Mouse (Mus musculus) c-Kit-positive CD71-positive TER-119-positive erythroid progenitor cells, embryonic 14.5 days (primary cell): ENCODE data around the gene Foxo3.
A peak's percentile ranks its signal among the peaks of the same experiment; 100 is the strongest.

Experiments used
- DNase-seq: peaks from one replicate; pipeline ENCODE4 v3.0.0-alpha.2; 2013; ENCODE audit warnings: low spot score

Gene Foxo3

GRCm38 (mm10) chr10:42276507-42277345 is at the start of gene Foxo3:
Gene Foxo3 (minus strand): TSS chr10:42276755.
- DNase-seq = peak; percentile 86

GRCm38 (mm10) chr10:42325305-42325704 is 48.8 kb upstream of the Foxo3 start:
- no peak for DNase-seq

- no peak for DNase-seq
These were observed 47.4 kb upstream of the Foxo3 start for GRCm38 (mm10) chr10:42323978-42324377.

GRCm38 (mm10) chr10:42313222-42313786 is 36.7 kb upstream of the Foxo3 start:
- DNase-seq = no peak

- DNase-seq = no peak
These were observed 36.0 kb upstream of the Foxo3 start for GRCm38 (mm10) chr10:42312557-42312956.

GRCm38 (mm10) chr10:42308687-42308987 is 32.1 kb upstream of the Foxo3 start:
- DNase-seq = no peak

GRCm38 (mm10) chr10:42307980-42308686 is 31.6 kb upstream of the Foxo3 start:
- DNase-seq = no peak

GRCm38 (mm10) chr10:42306422-42306821 is 29.9 kb upstream of the Foxo3 start:
- no peak for DNase-seq

- DNase-seq = no peak
These were observed 24.2 kb upstream of the Foxo3 start for GRCm38 (mm10) chr10:42300805-42301204.

- no peak for DNase-seq
These were observed 23.4 kb upstream of the Foxo3 start for GRCm38 (mm10) chr10:42299967-42300366.

- DNase-seq = no peak
These were observed 22.9 kb upstream of the Foxo3 start for GRCm38 (mm10) chr10:42299426-42299825.

- no peak for DNase-seq
These were observed 21.4 kb upstream of the Foxo3 start for GRCm38 (mm10) chr10:42297954-42298353.

- DNase-seq = no peak
These were observed 20.6 kb upstream of the Foxo3 start for GRCm38 (mm10) chr10:42297109-42297508.

- DNase-seq = no peak
These were observed 20.0 kb upstream of the Foxo3 start for GRCm38 (mm10) chr10:42296559-42296958.

GRCm38 (mm10) chr10:42295028-42295427 is 18.5 kb upstream of the Foxo3 start:
- DNase-seq = no peak

- no peak for DNase-seq
These were observed 17.8 kb upstream of the Foxo3 start for GRCm38 (mm10) chr10:42294392-42294791.

GRCm38 (mm10) chr10:42293877-42294276 is 17.3 kb upstream of the Foxo3 start:
- no peak for DNase-seq

- DNase-seq = no peak
These were observed 14.8 kb upstream of the Foxo3 start for GRCm38 (mm10) chr10:42291360-42291759.

- DNase-seq = no peak
These were observed 11.1 kb upstream of the Foxo3 start for GRCm38 (mm10) chr10:42287666-42288065.

GRCm38 (mm10) chr10:42278307-42278850 is 1.8 kb upstream of the Foxo3 start:
- DNase-seq = no peak

- DNase-seq = peak; percentile 97
These were observed 1.1 kb upstream of the Foxo3 start for GRCm38 (mm10) chr10:42277476-42278306.
